Mouse (Mus musculus): Measurements from ENCODE around the gene Cntnap1.

Gene Cntnap1

DNA sequence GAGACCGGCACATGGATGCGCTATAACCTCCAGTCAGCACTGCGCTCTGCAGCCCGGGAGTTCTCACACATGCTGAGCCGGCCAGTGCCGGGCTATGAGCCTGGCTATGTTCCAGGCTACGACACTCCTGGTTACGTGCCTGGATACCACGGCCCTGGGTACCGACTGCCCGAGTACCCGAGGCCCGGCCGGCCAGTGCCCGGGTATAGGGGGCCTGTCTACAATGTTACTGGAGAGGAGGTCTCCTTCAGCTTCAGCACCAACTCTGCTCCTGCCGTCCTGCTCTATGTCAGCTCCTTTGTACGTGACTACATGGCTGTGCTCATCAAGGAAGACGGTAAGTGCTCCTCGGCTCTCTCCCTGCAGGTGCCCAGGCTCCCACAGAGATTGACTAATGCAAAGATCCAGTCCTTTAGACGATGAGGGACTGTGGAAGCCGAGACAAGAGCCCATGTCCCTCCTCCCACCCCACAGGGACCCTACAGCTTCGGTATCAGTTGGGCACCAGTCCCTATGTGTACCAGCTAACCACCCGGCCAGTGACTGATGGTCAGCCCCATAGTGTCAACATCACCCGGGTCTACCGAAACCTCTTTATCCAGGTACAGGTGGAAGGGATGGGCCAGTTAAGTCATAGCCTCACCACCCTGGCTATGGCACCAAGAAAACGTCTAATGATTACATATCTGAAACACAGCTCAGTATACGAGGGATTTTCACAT lies 16.4 kb downstream of the Cntnap1 start:
- DNase-seq (ENCODE audit: low spot score) = no peak

DNA sequence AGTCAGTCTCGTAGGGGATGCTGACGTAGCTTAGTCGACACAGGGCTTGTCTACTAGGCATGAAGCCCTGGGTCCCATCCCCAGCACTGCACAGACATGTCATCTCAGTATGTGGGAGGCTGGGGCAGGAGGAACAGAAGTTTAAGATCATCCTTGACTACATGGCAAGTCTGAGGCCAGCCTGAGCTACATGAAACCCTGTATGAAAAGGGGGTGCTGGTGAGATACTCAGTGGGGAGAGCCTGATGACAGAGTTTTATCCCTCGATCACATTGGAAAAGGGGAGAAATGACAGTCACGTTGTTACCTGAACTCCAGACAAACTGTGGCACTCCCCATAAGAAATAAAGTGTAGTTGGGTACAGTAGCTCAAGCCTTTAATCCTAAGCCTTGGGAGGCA lies 17.2 kb downstream of the Cntnap1 start:
- no peak for DNase-seq (ENCODE audit: low spot score)

DNA sequence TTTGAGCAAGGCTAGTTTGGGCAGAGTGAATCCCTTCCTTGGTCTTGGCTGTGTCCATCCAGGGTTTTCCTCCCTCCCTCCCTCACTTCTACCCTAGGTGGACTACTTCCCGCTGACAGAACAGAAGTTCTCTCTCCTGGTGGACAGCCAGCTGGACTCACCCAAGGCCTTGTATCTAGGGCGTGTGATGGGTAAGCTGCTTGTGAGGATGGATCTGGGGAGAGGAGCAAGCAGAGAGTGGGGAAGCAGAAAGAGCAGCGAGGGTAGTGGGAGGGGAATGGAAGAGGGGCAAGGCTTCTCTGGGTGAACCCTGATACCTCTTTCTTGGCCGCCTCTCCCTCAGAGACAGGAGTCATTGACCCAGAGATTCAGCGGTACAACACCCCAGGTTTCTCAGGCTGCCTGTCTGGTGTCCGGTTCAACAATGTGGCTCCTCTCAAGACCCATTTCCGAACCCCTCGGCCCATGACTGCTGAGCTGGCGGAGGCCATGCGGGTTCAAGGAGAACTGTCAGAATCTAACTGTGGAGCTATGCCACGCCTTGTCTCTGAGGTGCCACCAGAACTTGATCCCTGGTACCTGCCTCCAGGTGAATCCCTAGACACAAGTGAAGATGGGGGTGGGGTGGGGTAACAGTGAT lies 18.0 kb downstream of the Cntnap1 start:
- no peak for DNase-seq (ENCODE audit: low spot score)

DNA sequence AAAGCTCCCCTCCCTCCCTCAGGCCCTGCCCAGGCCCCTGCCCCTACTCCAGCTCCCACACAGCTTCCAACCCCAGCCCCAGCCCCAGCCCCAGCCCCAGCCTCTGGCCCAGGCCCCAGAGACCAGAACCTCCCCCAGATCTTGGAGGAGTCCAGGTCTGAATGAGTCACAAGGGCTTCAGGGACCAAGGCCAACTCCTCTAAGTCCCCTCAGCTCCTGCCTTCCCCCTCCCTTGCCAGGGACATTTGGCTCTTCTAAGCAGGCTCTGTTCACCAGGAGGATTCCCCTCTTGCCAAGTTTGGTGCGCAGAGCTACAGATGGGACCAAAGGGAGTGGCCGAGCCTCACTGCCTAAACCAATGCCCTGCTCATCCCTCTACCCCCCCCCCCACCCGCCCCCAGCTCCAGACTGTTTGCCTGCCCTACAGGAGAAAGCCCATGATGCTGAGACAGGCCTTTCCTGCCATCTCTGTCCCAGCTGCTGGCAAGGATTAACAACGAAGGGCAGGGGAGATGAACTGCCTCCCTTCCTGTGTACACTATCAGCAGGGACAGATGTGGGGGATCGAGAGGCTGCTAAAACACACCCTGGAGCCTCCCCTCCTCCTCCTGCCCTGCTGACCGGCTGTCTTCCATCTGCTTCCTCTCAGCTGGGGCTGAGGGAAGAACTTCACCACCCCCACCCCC lies 19.3 kb downstream of the Cntnap1 start:
- DNase-seq (ENCODE audit: low spot score) = peak; percentile 76

DNA sequence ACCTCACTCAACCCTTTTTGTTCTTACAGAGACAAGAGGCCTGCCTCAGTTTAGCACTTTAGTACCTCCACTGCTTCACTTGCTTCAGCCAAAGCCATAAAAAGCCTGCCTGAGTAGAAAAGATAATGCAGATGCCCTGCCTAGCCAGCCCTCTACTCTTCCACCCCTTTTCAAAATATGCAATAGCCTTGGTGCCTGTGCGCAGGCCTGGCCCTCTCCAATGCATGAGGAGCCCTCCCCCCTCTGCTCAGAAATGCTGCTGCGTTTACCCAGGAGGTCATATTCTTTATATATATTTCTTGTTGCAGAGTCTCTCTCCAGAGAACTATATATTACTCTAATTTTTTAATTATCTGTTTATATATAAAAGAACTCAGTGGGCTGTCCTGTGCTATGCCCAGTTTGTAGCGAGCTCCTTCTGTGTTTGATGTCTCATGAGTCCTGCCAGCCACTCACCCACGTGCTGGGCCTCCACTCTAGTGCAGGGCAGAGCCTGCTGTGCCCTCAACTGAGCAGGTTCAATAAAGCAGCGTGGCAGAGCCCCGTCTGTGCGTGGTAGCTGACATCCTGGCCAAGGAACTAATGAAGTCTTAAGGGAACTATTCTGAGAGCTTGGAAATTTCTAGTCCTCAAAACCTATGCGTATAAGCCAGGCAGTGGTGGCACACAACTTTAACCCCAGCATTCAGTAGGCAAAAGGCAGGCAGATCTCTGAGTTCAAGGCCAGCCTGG lies 20.0 kb downstream of the Cntnap1 start:
- DNase-seq (ENCODE audit: low spot score) = no peak

DNA sequence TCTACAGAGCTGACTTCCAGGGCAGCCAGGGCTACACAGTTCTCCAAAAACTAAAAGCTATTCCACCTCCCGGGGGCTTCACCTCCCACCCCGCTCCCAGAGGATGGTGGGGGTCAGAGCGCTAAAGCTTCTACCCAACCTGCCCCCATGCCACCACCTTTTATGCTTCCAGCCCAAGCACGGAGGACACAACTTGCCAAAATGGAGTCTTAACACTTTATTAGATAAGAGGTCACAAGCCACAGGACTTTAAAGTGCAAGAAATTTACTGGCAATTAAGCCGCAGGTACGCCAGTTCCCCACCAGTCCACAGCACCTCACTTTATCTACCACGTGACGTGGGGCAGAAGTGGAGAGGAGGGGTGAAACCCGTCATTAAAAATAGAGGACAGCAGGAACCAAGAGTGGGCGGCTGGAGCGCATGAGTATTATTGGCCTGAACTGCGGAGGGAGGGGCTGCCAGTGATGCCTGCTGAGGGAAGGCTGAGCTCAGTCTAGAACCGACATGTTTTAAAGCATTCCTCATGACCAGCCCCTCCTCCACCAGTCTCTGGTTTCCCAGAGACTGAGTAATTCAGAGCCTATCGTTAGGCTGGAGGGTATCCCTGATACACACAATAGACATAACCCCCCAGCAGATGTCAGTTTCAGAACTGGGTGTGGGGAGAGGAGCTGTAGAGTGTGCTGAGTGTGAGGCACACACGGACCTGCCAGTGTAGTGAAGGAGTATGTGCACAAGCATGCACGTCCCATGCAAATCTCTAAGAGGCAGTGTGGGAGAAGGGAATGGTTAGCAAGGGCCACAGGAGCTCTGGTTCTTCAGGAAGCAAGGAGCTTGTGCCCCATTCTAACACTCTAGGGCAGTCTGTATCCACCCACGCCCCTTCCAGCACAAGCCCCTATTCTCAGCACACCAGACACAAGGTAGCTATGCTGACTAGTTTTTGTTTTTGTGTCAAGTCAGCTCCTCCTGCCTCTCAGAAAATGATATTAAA lies 20.9 kb downstream of the Cntnap1 start:
- DNase-seq (ENCODE audit: low spot score) = no peak

DNA sequence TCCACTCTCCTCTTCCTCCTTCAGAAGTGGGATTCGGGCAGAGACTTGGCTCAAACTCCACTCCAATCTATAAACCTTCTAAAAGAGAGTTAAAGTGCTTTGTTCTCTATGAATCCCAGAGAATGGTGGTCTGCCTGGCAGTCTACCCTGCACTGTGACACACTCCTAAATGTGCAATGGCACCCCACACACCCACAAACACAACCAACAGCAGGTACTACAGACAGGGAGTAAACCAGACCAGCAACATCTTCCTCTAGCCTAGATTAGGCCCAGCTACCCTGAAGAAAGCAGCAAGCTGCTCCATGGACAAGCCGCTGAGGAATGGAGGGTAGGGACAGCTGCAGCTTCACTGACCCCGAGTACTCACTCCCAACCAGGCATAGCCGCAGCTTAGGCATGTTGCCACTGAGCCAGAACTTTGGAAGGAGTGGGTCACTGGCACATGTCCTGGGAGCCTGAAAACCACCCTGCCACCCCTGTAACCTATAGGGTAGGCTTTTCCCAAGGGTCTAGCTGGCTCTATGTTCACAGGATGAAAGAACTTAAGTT lies 21.7 kb downstream of the Cntnap1 start:
- DNase-seq (ENCODE audit: low spot score) = no peak

DNA sequence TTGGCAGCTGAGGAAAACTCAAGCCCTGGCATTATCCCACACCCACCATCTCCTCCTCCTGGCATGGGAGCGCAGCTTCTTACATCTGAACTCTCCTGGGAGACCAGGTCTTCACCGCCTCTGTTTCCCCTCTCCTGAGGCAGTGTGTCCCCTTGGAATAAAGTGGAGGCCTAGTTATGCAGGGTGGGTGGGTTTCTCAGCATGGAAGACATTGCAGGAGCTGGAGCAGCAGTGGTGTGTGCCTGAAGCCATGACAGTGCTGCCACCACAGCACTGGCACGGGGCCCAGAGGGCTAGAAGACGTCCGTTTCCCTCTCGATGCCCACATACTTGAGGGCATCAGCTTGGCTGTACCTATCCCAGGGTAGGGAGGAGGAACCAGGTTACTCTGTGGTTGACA lies 22.3 kb downstream of the Cntnap1 start:
- no peak for DNase-seq (ENCODE audit: low spot score)

DNA sequence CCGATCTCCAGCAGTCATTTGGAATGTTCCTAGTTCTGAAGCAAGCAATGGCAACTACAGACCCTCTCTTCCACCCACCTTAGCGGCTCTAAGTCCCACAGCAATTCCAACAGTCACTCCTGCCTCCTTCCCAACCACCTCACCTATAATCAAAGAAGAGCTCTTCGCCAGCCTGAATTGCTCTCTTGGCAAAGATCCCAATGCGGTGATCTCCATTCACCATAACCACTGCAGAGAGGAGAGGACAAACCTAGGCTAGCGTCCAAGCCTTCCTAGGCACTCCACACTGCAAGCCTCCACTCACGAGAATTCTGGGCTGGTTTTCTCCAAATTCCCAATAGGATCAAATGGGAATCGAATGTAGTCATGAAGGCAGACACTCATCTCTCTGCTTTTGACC lies 22.8 kb downstream of the Cntnap1 start:
- no peak for DNase-seq (ENCODE audit: low spot score)

DNA sequence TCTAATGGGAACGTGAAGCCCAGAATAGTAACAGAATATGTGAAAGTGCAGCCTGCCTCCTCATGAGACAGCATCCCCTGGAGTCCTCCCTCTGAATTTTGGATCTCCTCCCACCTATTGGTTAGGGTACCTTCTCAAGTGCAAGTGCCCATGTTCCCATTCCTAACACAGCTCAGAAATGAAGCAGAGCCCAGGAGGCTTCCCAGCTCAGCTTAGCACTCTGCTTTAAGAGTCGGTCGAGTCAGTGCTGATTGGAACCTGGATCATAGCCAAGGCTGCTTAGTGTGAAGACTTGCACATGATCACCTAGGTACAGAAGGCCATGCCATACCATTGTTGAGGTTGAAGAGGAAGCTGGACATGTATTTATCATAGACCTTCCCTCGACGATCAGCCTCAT lies 23.8 kb downstream of the Cntnap1 start:
- DNase-seq (ENCODE audit: low spot score) = no peak

DNA sequence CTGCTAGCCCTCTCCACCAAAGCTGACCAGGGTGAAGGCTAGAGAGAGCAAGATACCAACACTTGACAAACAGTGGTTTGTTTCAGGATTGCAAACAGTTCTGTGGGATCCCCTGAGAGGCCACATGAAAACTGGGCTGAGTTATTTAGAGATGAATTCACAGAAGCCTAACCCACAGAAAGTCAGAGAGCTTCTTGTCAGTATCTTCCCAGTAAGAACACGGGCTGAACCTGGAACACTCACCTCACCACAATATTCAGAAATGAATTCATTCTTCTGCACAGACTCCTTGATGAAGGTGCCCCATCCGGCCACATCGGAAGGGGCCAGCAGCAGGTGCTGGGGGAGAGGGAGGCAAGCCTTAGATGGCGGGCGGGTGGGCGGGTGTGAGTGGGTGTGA lies 24.3 kb downstream of the Cntnap1 start:
- DNase-seq (ENCODE audit: low spot score) = no peak

DNA sequence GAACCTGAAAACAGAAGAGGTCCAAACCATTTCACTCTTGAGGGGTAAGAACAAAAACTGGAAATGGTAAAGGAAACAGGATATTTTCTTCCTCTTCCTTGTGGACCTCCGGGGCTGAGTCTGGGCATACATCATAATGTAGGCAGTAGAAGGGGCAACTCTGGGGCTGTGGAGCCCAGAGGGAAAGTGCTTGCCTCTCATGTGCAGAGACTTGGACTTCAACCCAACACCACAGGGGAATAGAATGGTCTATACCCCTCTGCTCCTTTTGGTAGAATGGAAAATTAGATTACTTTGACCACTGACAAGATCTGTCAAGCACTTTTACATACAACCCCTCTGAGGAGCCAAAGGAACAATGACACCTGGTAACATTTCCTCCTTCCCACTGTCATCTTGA lies 24.8 kb downstream of the Cntnap1 start:
- DNase-seq (ENCODE audit: low spot score) = no peak

DNA sequence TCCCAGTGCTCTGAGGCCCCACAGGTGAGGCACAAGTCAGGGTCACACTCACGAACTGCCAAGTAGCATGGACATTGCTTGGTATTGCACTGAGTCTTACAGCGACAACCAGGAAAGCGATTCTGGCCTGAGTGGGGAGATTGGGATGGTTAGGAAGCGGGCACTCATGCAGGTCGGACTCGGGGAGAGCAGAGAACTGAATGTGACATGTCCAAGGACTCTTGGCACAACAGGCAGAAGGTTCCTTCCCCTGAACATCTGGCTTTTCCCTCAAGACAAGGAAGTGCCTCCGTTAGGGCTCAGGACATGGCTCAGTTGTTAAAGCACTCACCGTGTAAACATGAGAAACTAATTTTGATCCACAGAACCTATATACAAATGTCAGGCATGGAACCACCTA lies 25.2 kb downstream of the Cntnap1 start:
- DNase-seq (ENCODE audit: low spot score) = no peak

DNA sequence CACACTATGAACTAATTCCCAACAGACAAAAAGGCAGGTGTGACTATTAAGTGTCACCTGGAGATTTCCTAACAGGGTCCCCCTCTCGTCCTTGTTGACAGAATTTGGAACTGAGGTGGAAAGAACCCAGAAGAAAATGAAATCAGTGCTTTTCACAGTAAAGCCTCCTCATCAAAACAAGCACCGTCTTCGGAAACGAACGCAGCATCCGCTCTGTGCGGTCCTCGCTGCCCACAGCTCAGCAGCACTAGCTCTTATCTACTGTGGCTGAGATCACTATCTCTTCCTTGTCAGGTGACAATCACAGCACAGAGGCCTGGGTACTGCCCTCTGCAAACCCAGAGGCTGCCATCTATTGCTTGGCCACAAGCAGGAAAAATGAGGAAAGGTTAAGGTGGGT lies 25.9 kb downstream of the Cntnap1 start:
- no peak for DNase-seq (ENCODE audit: low spot score)

DNA sequence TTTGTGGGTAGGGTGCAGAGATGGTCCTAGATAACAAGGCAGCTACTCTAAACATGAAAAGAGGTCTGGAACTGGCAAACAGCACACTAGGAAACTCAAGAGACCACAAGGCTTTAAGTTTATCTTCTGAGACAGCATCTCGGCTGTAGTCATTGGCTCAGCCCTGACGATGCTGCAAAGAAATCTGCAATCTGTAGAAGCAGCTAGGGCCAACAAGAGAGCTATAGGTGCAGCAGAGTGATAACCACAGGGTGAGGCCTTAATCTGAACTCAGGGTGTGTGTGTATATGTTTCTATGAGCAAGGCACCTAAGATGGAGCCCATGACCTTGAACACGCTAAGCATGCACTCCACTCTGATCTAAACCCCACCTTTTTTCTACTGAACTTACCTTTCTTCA lies 29.2 kb downstream of the Cntnap1 start:
- DNase-seq (ENCODE audit: low spot score) = no peak

DNA sequence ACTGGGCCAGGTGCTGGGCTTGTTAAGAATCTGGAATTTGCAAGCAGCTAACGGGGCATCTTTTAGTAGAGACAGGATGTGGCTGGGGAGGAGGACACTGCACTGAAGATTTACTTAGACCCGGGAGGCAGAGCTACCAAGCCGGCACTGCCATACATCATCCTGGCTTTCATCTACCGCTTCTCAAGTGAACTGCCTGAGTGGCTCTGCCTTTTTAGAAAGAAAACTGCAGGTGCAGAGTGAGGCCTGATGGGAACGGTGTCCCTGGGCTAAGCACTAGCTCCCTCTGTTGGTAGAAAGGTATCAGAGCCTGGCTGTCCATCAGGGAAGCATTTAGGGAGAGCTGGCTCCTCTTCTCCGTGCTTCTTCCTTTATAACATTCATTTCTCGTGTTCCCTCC lies 30.7 kb downstream of the Cntnap1 start:
- peak; percentile 37 for DNase-seq (ENCODE audit: low spot score)

DNA sequence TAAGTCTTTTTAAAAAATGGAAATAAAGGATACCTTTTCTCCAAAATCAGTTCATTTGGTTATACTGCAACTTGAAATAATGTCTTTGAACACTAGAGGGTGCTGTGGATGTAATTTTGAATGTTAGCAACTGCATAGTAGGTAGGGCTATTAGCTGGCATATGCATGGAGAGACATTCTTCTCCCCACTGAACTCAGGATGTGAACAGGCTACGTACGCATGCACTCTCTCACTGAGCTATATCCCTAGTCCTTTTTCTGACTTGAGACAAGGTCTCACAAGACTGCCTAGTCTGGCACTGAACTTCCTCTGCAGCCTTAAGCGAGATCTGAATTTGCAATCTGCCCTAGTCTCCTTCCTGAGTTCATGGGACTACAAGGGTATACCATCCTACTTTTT lies 41.6 kb downstream of the Cntnap1 start:
- DNase-seq (ENCODE audit: low spot score) = peak; percentile 90

DNA sequence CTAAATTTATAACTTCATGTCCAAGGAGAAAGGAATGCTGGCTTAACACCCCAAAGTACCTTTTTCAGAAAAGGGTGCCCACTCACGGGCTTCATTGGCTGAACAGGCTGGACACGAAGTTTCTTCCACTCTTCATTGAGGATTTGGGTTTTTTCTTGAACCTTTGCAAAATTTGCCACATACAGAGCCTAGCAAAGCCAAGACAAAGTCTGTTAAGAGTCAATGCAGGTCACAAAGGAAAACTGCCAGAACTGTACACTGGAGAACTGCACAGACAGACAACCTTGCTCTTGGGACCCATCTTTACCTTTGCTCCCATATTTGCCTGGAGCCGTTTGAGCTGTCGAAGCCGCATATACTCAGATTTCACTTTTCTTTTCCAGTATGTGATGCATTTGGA lies 46.6 kb downstream of the Cntnap1 start:
- peak; percentile 60 for DNase-seq (ENCODE audit: low spot score)

DNA sequence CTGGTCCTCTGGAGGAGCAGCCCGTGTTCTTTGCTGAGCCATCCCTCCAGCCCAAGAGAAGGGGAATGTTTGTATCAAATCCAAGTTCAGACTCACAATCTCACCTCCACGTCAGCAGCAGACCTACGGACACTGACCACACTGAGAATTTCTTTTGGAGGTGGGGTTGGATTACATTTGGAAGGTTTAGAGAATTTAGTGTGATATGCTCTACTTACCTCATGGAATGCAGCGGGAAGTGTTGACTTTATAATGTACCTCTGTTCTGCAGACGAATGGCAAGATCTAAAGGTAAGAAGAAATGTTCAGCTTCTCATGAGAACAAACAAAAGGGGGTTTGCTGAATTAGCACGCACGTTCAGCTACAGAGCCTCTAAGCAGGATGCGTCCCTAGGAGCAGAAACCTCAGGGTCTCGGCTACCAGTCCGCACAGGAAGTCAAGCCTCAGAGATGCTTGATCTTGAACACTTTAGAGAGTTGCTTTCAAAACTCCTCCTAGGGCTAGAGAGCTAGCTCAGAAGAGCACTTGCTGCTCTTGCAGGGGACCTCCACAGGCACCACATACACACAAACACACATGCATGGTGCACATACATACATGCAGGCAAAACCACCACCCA lies 48.2 kb downstream of the Cntnap1 start:
- DNase-seq (ENCODE audit: low spot score) = no peak

DNA sequence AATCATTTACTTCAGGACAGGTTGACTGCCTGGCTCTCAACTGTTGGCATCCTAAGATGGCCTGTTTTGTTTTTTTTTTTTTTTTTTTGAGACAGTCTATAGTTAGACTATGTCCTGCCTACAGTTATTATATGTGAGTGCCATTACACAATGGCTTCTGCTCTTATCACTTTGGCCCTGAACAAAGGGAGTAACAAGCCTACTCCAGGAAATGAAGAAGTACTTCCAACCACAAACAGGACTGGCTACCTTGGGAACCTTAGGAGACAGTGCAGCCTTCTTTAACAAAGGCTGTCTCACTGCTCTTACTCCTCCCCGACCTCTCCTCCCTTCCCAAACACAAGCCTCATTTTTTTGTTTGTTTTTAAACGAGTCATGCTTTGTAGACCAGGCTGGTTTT lies 50.5 kb downstream of the Cntnap1 start:
- no peak for DNase-seq (ENCODE audit: low spot score)
